Mouse (Mus musculus): ENCODE data around the gene Cmtm4. TPM values are rescaled to one million over a fixed set of nuclear protein-coding genes. Genes with fewer than 3 reads are reported as not detected.
A peak's percentile ranks its signal among the peaks of the same experiment; 100 is the strongest.

The Cmtm4 gene
- polyA plus RNA-seq, 1 experiment from 2014 or later, result 1.8 TPM

- 80% methylated on average over 12 of the region's 12 CpGs for WGBS
- Histone ChIP-seq H3K9me3 (no peaks in the 10 kb centered on the region), H3K4me3 (replicated peaks) (no peak overlapping the region), H3K4me1 (replicated peaks) (peaks cover 27% of the 10 kb centered on the region), H3K9ac (replicated peaks) (no peak overlapping the region), H3K36me3 (no peaks in the 10 kb centered on the region), H3K4me2 (replicated peaks) (no peak overlapping the region), H3K27ac (no peak overlapping the region; the same call in 1 of the 2 replicates), H3K27me3 (no peaks in the 10 kb centered on the region)
- ATAC-seq, result no peak
Measured at GRCm38 (mm10) chr8:104369591-104369990, 26.0 kb downstream of the Cmtm4 start.

GRCm38 (mm10) chr8:104367398-104367797 is 28.2 kb downstream of the Cmtm4 start:
- WGBS, result 49% methylated on average over 5 of the region's 5 CpGs
- H3K9ac ChIP-seq (replicated peaks), result no peak overlapping the region
- H3K4me1 ChIP-seq (replicated peaks), result peaks cover 19% of the 10 kb centered on the region
- H3K9me3 ChIP-seq, result no peaks in the 10 kb centered on the region
- no peaks in the 10 kb centered on the region for H3K36me3 ChIP-seq
- H3K4me2 ChIP-seq (replicated peaks), result no peak overlapping the region
- 0 out of 2 replicates have a peak, but pooled peaks have one; percentile 24 for ATAC-seq
- H3K27me3 ChIP-seq, result no peaks in the 10 kb centered on the region
- H3K4me3 ChIP-seq (replicated peaks), result no peak overlapping the region
- no peak overlapping the region for H3K27ac ChIP-seq

- no peak overlapping the region for H3K27ac ChIP-seq
- H3K4me2 ChIP-seq (replicated peaks), result no peak overlapping the region
- no peaks in the 10 kb centered on the region for H3K9me3 ChIP-seq
- no peaks in the 10 kb centered on the region for H3K27me3 ChIP-seq
- no peak overlapping the region for H3K9ac ChIP-seq (replicated peaks)
- no peak for ATAC-seq
- H3K36me3 ChIP-seq, result no peaks in the 10 kb centered on the region
- peaks cover 19% of the 10 kb centered on the region for H3K4me1 ChIP-seq (replicated peaks)
- no peak overlapping the region for H3K4me3 ChIP-seq (replicated peaks)
- WGBS, result 90% methylated on average over 9 of the region's 9 CpGs
Measured at GRCm38 (mm10) chr8:104365695-104366094, 29.9 kb downstream of the Cmtm4 start.

- no peak overlapping the region for H3K9ac ChIP-seq (replicated peaks)
- peaks cover 9% of the 10 kb centered on the region for H3K36me3 ChIP-seq
- 64% methylated on average over 15 of the region's 15 CpGs for WGBS
- no peak overlapping the region for H3K4me2 ChIP-seq (replicated peaks)
- H3K4me3 ChIP-seq (replicated peaks), result no peak overlapping the region
- peaks cover 18% of the 10 kb centered on the region for H3K4me1 ChIP-seq (replicated peaks)
- ATAC-seq, result peak; percentile 30; the same call in 1 of the 2 replicates
- no peak overlapping the region for H3K27ac ChIP-seq
- no peaks in the 10 kb centered on the region for H3K9me3 ChIP-seq
- no peaks in the 10 kb centered on the region for H3K27me3 ChIP-seq
Measured at GRCm38 (mm10) chr8:104359778-104360456, 35.7 kb downstream of the Cmtm4 start.

- WGBS, result 53% methylated on average over 3 of the region's 3 CpGs
- no peak overlapping the region for H3K4me3 ChIP-seq (replicated peaks)
- 0 out of 2 replicates have a peak, but pooled peaks have one; percentile 25 for ATAC-seq
- H3K9ac ChIP-seq (replicated peaks), result no peak overlapping the region
- H3K36me3 ChIP-seq, result peaks cover 18% of the 10 kb centered on the region
- no peaks in the 10 kb centered on the region for H3K27me3 ChIP-seq
- no peaks in the 10 kb centered on the region for H3K9me3 ChIP-seq
- no peak overlapping the region for H3K27ac ChIP-seq
- no peak overlapping the region for H3K4me2 ChIP-seq (replicated peaks)
- H3K4me1 ChIP-seq (replicated peaks), result peaks cover 18% of the 10 kb centered on the region
Measured at GRCm38 (mm10) chr8:104358637-104359036, 37.0 kb downstream of the Cmtm4 start.

GRCm38 (mm10) chr8:104354504-104354903 is 41.1 kb downstream of the Cmtm4 start:
- Histone ChIP-seq H3K4me2 (replicated peaks) (no peak overlapping the region), H3K9ac (replicated peaks) (no peak overlapping the region)
- no peak for ATAC-seq

GRCm38 (mm10) chr8:104353186-104353585 is 42.4 kb downstream of the Cmtm4 start:
- WGBS, result 59% methylated on average over 5 of the region's 5 CpGs
- no peak overlapping the region for H3K4me2 ChIP-seq (replicated peaks)
- H3K36me3 ChIP-seq, result peaks cover 21% of the 10 kb centered on the region
- peak overlapping the region; percentile 25; the same call in 1 of the 2 replicates for H3K27ac ChIP-seq
- H3K27me3 ChIP-seq, result no peaks in the 10 kb centered on the region
- H3K4me1 ChIP-seq (replicated peaks), result peaks cover 14% of the 10 kb centered on the region
- no peak overlapping the region for H3K9ac ChIP-seq (replicated peaks)
- peak; percentile 81 for ATAC-seq
- no peak overlapping the region for H3K4me3 ChIP-seq (replicated peaks)
- H3K9me3 ChIP-seq, result no peaks in the 10 kb centered on the region

More at GRCm38 (mm10) chr8:104354504-104354903, 41.1 kb downstream of the Cmtm4 start:
- Histone ChIP-seq H3K4me1 (replicated peaks) (peaks cover 25% of the 10 kb centered on the region), H3K9me3 (no peaks in the 10 kb centered on the region), H3K4me3 (replicated peaks) (no peak overlapping the region), H3K27ac (no peak overlapping the region), H3K27me3 (no peaks in the 10 kb centered on the region), H3K36me3 (peaks cover 21% of the 10 kb centered on the region)
- WGBS, result 93% methylated on average over 10 of the region's 10 CpGs

- H3K4me3 ChIP-seq (replicated peaks), result no peak overlapping the region
- peaks cover 25% of the 10 kb centered on the region for H3K36me3 ChIP-seq
- H3K4me1 ChIP-seq (replicated peaks), result peaks cover 14% of the 10 kb centered on the region
- H3K4me2 ChIP-seq (replicated peaks), result no peak overlapping the region
- WGBS, result 91% methylated on average over 13 of the region's 13 CpGs
- no peaks in the 10 kb centered on the region for H3K9me3 ChIP-seq
- H3K27ac ChIP-seq, result no peak overlapping the region
- H3K9ac ChIP-seq (replicated peaks), result no peak overlapping the region
- no peak for ATAC-seq
- no peaks in the 10 kb centered on the region for H3K27me3 ChIP-seq
Measured at GRCm38 (mm10) chr8:104350047-104350446, 45.6 kb downstream of the Cmtm4 start.

GRCm38 (mm10) chr8:104348971-104349370 is 46.6 kb downstream of the Cmtm4 start:
- Histone ChIP-seq H3K4me2 (replicated peaks) (no peak overlapping the region), H3K4me1 (replicated peaks) (peaks cover 14% of the 10 kb centered on the region), H3K4me3 (replicated peaks) (no peak overlapping the region), H3K9ac (replicated peaks) (no peak overlapping the region), H3K9me3 (no peaks in the 10 kb centered on the region), H3K27me3 (no peaks in the 10 kb centered on the region), H3K36me3 (peaks cover 15% of the 10 kb centered on the region; the same call in 1 of the 2 replicates), H3K27ac (no peak overlapping the region)
- ATAC-seq, result no peak
- WGBS, result 89% methylated on average over 5 of the region's 5 CpGs

GRCm38 (mm10) chr8:104346706-104347105 is 48.9 kb downstream of the Cmtm4 start:
- no peak overlapping the region for H3K9ac ChIP-seq (replicated peaks)
- H3K9me3 ChIP-seq, result no peaks in the 10 kb centered on the region
- H3K4me1 ChIP-seq (replicated peaks), result no peaks in the 10 kb centered on the region
- 55% methylated on average over 12 of the region's 12 CpGs for WGBS
- peaks cover 15% of the 10 kb centered on the region; the same call in 1 of the 2 replicates for H3K36me3 ChIP-seq
- H3K4me3 ChIP-seq (replicated peaks), result no peak overlapping the region
- ATAC-seq, result no peak
- no peak overlapping the region for H3K4me2 ChIP-seq (replicated peaks)
- H3K27ac ChIP-seq, result no peak overlapping the region
- H3K27me3 ChIP-seq, result no peaks in the 10 kb centered on the region

- Histone ChIP-seq H3K9me3 (no peaks in the 10 kb centered on the region), H3K4me2 (replicated peaks) (no peak overlapping the region), H3K27ac (no peak overlapping the region), H3K36me3 (peaks cover 13% of the 10 kb centered on the region; the same call in 1 of the 2 replicates), H3K9ac (replicated peaks) (no peak overlapping the region), H3K4me1 (replicated peaks) (peaks cover 16% of the 10 kb centered on the region), H3K27me3 (no peaks in the 10 kb centered on the region), H3K4me3 (replicated peaks) (no peak overlapping the region)
- ATAC-seq, result no peak
- WGBS, result 90% methylated on average over 5 of the region's 5 CpGs
Measured at GRCm38 (mm10) chr8:104344622-104345021, 51.0 kb downstream of the Cmtm4 start.

GRCm38 (mm10) chr8:104343957-104344356 is 51.6 kb downstream of the Cmtm4 start:
- Histone ChIP-seq H3K27ac (no peak overlapping the region), H3K4me1 (replicated peaks) (peaks cover 19% of the 10 kb centered on the region), H3K9me3 (no peaks in the 10 kb centered on the region), H3K9ac (replicated peaks) (no peak overlapping the region), H3K4me2 (replicated peaks) (no peak overlapping the region), H3K36me3 (peaks cover 13% of the 10 kb centered on the region; the same call in 1 of the 2 replicates), H3K27me3 (no peaks in the 10 kb centered on the region), H3K4me3 (replicated peaks) (no peak overlapping the region)
- WGBS, result 12% methylated on average over 7 of the region's 7 CpGs
- peak; percentile 51 for ATAC-seq

All from midbrain, embryonic 13.5 days (tissue).